Mouse (Mus musculus): ENCODE measurements around the gene Pitpnm2.

The Pitpnm2 gene

GRCm38 (mm10) chr5:124189572-124189981 lies 60.0 kb downstream of the Pitpnm2 start:
- in situ Hi-C loops (cut with MboI; ENCODE audit: low pct_unique_long_range_greater_than_20kb in 1 of 2, low sequenced_read_pairs in 2 of 2, unreplicated experiment in 1 of 2) = no loop called here

GRCm38 (mm10) chr5:124187508-124188311 lies 61.9 kb downstream of the Pitpnm2 start:
- in situ Hi-C loops (cut with MboI; ENCODE audit: low pct_unique_long_range_greater_than_20kb in 1 of 2, low sequenced_read_pairs in 2 of 2, unreplicated experiment in 1 of 2) = no loop called here

GRCm38 (mm10) chr5:124186981-124187507 lies 62.5 kb downstream of the Pitpnm2 start:
- in situ Hi-C loops (cut with MboI; ENCODE audit: low pct_unique_long_range_greater_than_20kb in 1 of 2, low sequenced_read_pairs in 2 of 2, unreplicated experiment in 1 of 2) = no loop called here

GRCm38 (mm10) chr5:124186465-124186854 lies 63.1 kb downstream of the Pitpnm2 start:
- in situ Hi-C loops (cut with MboI; ENCODE audit: low pct_unique_long_range_greater_than_20kb in 1 of 2, low sequenced_read_pairs in 2 of 2, unreplicated experiment in 1 of 2) = no loop called here

- in situ Hi-C loops (cut with MboI; ENCODE audit: low pct_unique_long_range_greater_than_20kb in 1 of 2, low sequenced_read_pairs in 2 of 2, unreplicated experiment in 1 of 2) = no loop called here
Observed at GRCm38 (mm10) chr5:124185706-124186464, 63.7 kb downstream of the Pitpnm2 start.

- in situ Hi-C loops (cut with MboI; ENCODE audit: low pct_unique_long_range_greater_than_20kb in 1 of 2, low sequenced_read_pairs in 2 of 2, unreplicated experiment in 1 of 2) = no loop called here
Observed at GRCm38 (mm10) chr5:124184898-124185701, 64.5 kb downstream of the Pitpnm2 start.

GRCm38 (mm10) chr5:124184191-124184590 lies 65.4 kb downstream of the Pitpnm2 start:
- in situ Hi-C loops (cut with MboI; ENCODE audit: low pct_unique_long_range_greater_than_20kb in 1 of 2, low sequenced_read_pairs in 2 of 2, unreplicated experiment in 1 of 2) = no loop called here

GRCm38 (mm10) chr5:124182642-124183041 lies 66.9 kb downstream of the Pitpnm2 start:
- in situ Hi-C loops (cut with MboI; ENCODE audit: low pct_unique_long_range_greater_than_20kb in 1 of 2, low sequenced_read_pairs in 2 of 2, unreplicated experiment in 1 of 2) = no loop called here

GRCm38 (mm10) chr5:124182097-124182496 lies 67.5 kb downstream of the Pitpnm2 start:
- in situ Hi-C loops (cut with MboI; ENCODE audit: low pct_unique_long_range_greater_than_20kb in 1 of 2, low sequenced_read_pairs in 2 of 2, unreplicated experiment in 1 of 2) = no loop called here

- in situ Hi-C loops (cut with MboI; ENCODE audit: low pct_unique_long_range_greater_than_20kb in 1 of 2, low sequenced_read_pairs in 2 of 2, unreplicated experiment in 1 of 2) = no loop called here
Observed at GRCm38 (mm10) chr5:124180500-124181167, 68.9 kb downstream of the Pitpnm2 start.

- in situ Hi-C loops (cut with MboI; ENCODE audit: low pct_unique_long_range_greater_than_20kb in 1 of 2, low sequenced_read_pairs in 2 of 2, unreplicated experiment in 1 of 2) = no loop called here
Observed at GRCm38 (mm10) chr5:124179411-124179810, 70.1 kb downstream of the Pitpnm2 start.

GRCm38 (mm10) chr5:124176726-124177132 lies 72.8 kb downstream of the Pitpnm2 start:
- in situ Hi-C loops (cut with MboI; ENCODE audit: low pct_unique_long_range_greater_than_20kb in 1 of 2, low sequenced_read_pairs in 2 of 2, unreplicated experiment in 1 of 2) = no loop called here

GRCm38 (mm10) chr5:124175138-124175537 lies 74.4 kb downstream of the Pitpnm2 start:
- in situ Hi-C loops (cut with MboI; ENCODE audit: low pct_unique_long_range_greater_than_20kb in 1 of 2, low sequenced_read_pairs in 2 of 2, unreplicated experiment in 1 of 2) = no loop called here

- in situ Hi-C loops (cut with MboI; ENCODE audit: low pct_unique_long_range_greater_than_20kb in 1 of 2, low sequenced_read_pairs in 2 of 2, unreplicated experiment in 1 of 2) = no loop called here
Observed at GRCm38 (mm10) chr5:124173012-124173985, 76.3 kb downstream of the Pitpnm2 start.

- in situ Hi-C loops (cut with MboI; ENCODE audit: low pct_unique_long_range_greater_than_20kb in 1 of 2, low sequenced_read_pairs in 2 of 2, unreplicated experiment in 1 of 2) = no loop called here
Observed at GRCm38 (mm10) chr5:124172246-124172645, 77.3 kb downstream of the Pitpnm2 start.

- in situ Hi-C loops (cut with MboI; ENCODE audit: low pct_unique_long_range_greater_than_20kb in 1 of 2, low sequenced_read_pairs in 2 of 2, unreplicated experiment in 1 of 2) = no loop called here
Observed at GRCm38 (mm10) chr5:124171781-124172180, 77.8 kb downstream of the Pitpnm2 start.

GRCm38 (mm10) chr5:124169224-124169621 lies 80.3 kb downstream of the Pitpnm2 start:
- in situ Hi-C loops (cut with MboI; ENCODE audit: low pct_unique_long_range_greater_than_20kb in 1 of 2, low sequenced_read_pairs in 2 of 2, unreplicated experiment in 1 of 2) = loop anchor here (10.0 kb wide), 2 partner anchors 106 to 136 kb away; no protein-coding TSS in a partner anchor

All from mouse embryonic stem cell (cell line).